Mouse (Mus musculus) thymus, adult 18-20 months (tissue): ENCODE results near the gene Amz1.

Experiments used
- DNase-seq, 2 experiments: peaks; one replicate each; pipeline ENCODE4 v3.0.0; 2022; ENCODE audit warnings: mixed read lengths in 2 of 2

Gene Amz1

DNA sequence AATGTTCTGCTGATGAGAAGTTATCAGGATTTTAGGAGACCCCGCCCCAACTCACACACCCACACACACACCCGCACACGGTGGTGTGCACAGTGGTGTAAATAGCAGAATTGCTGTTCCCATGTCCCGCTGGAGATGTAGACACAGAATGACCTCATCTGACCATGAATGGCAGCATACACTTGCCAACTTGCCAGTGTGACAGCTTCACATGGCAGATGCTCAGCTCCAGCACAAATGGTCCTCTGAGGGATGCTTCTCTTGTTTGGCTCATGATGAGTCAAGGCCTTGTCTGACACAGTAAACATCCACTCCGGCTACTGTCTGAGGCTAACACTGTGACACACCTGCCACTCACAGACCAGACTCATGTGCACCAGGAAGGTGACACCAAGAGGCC, 44.4 kb downstream of the Amz1 start:
- no peak for DNase-seq

DNA sequence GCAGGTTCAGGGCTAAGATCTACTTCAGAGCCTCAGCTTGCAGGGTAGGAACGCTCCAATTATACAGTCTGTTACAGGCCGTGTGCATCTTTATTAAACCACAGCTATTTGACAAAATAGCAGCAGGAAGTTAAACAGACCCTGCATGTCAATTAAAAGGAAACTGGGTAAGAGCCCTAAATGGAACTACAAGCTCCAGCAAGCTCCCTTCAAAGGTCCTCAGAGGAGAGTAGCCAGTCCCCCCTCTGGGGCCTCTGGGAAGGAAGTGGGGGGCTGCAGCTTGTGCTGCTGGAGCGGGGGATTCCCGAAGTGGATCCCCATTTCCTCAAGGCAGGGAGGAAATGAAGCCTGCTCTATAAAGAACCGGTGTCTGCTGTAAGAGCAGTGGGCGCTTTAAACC, 47.7 kb downstream of the Amz1 start:
- DNase-seq: no peak

DNA sequence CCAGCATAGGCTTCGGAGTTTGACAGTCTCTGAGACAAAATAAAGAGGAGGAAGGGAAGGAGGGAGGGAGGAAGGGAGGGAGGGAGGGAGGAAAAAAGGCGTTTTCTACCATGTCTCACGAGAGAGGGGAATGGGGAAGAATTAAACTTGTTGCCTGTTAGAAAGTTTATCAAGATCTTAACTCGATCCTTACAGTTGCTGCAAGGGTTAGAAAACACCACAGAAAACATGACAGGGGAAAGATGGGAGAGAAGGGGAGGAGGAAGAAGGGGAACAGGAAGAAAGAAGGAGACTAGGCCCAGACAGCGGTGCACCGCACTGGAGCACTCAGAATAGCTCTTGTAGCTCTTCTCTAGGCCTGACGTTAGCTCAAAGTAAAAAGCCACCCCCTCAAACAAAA, 48.2 kb downstream of the Amz1 start:
- DNase-seq: no peak

GRCm38 (mm10) chr5:140775111-140775510, 51.2 kb downstream of the Amz1 start:
- DNase-seq: no peak

GRCm38 (mm10) chr5:140776968-140777367, 53.0 kb downstream of the Amz1 start:
- DNase-seq: no peak

- DNase-seq: no peak
Observed at GRCm38 (mm10) chr5:140781122-140781521, 57.2 kb downstream of the Amz1 start.

GRCm38 (mm10) chr5:140781886-140782572, 58.1 kb downstream of the Amz1 start:
- no peak for DNase-seq

DNA sequence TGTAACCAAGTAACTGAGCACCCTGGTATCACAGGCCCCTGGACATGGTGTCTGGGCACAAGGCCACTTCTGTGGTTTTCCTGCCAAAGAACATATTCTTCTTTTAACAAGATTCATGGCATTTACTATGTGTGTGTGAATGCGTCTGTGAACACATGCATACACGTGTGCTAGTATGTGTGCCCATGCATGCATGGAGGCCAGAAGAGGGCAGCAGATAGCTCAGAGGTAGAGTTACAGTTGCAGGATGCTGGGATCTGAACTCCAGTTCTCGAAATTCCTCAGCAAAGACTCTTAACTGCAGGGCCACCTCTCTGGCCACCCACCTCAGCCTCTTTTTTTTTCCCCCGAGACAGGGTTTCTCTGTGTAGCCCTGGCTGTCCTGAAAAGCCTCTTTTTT, 59.6 kb downstream of the Amz1 start:
- no peak for DNase-seq

- no peak for DNase-seq
Observed at GRCm38 (mm10) chr5:140784288-140784687, 60.4 kb downstream of the Amz1 start.

DNA sequence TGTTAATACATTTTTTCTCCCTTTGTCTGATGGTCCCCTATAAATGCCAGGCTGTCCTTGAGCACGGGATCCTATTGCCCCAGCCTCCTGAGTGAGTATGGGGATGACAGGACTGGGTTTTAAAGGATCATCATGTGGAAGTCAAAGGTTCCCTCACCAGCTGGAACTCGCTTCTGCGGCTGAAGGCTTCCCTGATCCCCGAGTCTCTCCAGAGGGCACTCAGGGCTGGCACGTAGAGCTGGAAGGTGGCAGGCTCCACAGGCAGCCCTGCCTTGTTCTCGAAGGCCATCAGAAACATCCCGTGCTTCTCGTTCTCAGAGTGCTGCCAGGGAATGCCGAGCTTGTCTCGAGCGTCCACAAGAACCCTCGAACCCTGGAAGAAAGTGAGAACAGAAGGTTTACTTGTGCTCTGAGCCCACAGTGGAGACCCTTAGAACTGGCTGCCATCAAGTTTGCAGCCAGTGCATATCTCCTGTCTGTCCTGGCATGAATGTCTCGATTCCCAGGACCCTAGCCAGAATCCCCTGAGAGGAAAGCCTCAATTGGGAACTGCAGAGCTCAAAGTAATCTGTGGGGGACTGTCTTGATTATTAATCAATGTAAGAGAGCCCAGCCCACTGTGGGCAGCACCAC, 61.4 kb downstream of the Amz1 start:
- DNase-seq: no peak

DNA sequence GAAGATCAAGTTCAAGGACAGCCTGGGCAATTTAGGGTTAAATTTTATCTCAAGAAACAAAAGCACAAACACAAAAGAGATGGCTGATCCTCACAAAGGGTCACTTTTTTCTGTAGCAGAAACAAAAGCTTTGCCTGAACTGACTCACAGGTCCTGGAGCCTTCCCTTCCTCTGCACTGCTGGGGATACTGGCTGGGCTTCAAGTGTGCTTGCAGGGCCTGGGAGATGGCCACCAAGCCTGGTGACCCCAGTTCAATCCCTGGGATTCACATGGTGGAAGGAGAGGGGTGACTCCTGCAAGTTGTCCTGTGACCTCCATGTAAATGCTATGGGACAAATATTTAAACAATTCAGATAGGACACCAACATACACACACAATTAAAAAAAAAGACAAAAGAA, 65.6 kb downstream of the Amz1 start:
- no peak for DNase-seq

DNA sequence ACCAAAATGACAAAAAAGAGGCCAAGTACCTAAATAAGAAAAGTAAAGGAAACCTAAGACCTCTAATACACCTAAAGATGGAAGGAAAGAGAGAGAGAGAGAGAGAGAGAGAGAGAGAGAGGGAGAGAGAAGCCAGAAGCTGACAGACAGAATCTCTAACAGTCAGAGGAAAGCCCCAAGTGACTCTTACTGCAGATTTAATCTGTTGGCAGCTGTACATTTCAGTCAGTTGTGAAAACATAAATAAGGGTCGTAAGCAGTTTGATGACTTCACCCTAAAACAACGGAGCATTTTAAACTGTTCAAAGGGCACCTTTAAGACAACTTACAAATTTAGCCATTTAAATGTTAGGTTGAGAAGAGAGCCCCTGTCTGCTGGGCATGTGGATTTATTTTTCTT, 66.5 kb downstream of the Amz1 start:
- no peak for DNase-seq

- no peak for DNase-seq
Observed at GRCm38 (mm10) chr5:140790937-140791877, 67.3 kb downstream of the Amz1 start.

GRCm38 (mm10) chr5:140792233-140792632, 68.3 kb downstream of the Amz1 start:
- no peak for DNase-seq

- DNase-seq: no peak
Observed at GRCm38 (mm10) chr5:140794753-140795152, 70.8 kb downstream of the Amz1 start.

DNA sequence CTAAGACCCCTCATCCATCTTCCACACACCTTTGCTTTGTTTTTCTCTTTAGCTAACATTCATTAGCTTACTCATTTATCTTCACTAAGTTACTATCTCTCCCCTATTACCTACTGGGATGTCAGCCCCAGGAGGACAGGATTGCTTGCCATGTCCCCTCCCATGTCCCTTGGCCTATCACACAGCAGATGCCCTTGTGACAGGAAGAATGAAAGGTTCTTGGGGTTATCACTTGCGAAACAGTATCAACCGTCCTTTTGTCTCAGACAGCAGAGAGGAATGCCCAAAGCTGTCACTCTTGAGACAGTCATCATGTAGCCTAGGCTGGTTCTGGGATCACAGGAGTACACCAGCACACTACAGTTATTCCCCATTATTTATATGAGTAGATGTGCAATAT, 71.2 kb downstream of the Amz1 start:
- no peak for DNase-seq

- no peak for DNase-seq
Observed at GRCm38 (mm10) chr5:140796051-140796450, 72.1 kb downstream of the Amz1 start.

GRCm38 (mm10) chr5:140798158-140798557, 74.2 kb downstream of the Amz1 start:
- no peak for DNase-seq

DNA sequence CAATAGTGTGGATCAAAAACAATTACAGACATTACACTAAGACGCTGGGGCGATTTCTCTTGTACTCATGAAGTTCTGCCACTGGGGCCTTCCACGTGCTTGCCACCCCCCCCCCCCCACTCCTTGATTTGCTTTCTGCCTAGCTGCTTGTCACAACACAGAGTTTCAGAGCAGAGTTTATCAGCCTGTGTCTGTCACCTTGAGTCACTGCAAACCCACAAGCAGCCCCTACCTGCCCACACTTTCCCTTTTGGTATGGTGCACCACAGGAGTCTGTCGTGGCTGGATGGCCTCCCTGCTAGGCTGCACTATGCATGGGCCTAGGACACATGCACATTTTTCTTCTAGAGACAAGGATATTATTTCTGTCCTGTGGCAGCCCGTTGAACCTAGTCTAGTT, 74.8 kb downstream of the Amz1 start:
- no peak for DNase-seq

DNA sequence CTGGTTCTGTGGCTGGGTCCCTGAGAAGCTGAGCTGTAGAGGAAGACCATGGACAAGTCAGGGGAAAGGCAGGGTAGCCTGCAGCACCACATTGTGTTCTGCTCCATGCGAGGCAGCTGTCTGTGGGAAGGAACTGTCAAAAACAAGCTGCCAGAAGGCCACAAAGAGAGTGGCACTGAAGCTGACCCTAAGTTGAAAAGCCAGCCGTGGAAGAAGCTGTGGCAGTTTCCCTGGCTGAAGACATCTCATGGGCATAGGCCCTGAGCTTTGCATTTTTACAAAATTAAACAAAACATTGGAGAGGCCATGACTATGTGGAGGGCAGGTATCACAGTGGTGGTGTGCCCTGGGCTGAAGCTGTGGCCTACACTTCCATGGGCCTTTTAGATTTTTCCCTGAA, 75.3 kb downstream of the Amz1 start:
- no peak for DNase-seq

GRCm38 (mm10) chr5:140800288-140800923, 76.5 kb downstream of the Amz1 start:
- no peak for DNase-seq

DNA sequence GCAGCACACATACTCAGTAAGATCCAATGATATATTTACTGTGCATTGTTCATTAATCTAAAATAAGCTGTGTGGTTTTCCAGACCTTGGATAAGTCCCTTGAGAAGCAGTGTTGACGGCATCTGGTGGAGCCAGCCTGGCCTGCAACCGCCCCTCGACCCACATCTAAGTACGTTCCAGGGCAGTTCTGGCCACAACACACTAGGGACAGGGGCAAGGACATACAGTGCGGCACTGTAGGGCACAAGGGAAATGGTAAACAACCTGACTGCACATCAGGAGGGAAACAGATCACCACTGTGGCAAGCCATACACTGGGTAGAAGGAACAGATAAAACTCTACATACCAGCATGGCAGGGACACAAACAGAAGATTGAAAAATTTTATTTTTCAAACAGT, 77.9 kb downstream of the Amz1 start:
- no peak for DNase-seq

DNA sequence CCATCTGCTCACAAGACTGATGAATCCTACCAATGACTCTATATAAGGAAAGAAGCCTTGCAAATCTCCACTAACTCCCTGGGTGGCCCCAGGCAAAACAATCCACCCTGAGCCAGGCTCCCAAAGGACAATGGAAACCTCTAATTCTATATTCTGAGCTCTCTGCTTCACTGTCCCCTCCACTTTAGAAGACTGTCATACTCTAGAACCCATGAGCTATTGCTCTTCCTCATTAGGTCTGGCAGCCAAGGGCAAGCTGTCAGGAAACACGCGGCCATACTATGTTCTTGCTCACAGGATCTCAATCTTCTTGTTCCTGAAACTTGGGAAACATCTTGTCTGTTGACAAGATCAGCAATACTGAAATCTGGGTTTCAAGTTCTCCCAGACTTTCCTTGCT, 82.3 kb downstream of the Amz1 start:
- DNase-seq: no peak
